Mouse (Mus musculus) layer of hippocampus, postnatal 25 days (tissue): Measurements from ENCODE around the gene Dnah6. TPM values are rescaled to one million over a fixed set of nuclear protein-coding genes. Genes with fewer than 3 reads are reported as not detected.

ENCODE experiments used
- DNase-seq, 2 experiments: peaks; one replicate each; pipeline ENCODE4 v3.0.0; 2022; ENCODE audit warnings: mixed read lengths in 2 of 2, low spot score in 1 of 2; ENCODE audit errors: extremely low spot score in 1 of 2
- total RNA-seq, 2 experiments: library from RNA; stranded (reverse); gene quantifications; 2 replicates each; pipeline ENCODE4 v1.2.3; 2021

Dnah6 gene
- total RNA-seq, 2 experiments from 2014 or later: 0.54 to 0.94 TPM

DNA sequence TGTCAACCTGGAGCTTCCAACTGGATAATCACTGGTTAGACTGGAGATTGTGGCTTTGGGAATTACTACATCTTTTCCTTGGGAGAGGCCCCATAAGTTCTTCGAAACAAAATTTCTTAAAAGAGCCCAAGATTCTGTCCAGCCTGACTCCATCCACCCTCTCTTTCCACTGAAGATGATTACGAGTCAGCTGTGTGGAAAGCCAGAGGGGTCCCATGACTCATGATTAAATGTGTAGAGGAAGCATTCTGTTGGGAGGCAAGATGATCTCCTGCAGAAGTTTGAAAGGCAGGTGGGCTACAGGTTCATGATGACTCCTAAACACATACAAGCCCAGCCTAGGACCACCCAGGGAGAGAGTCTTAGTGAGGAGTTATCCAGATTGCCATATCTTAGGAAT, 66.0 kb downstream of the Dnah6 start:
- no peak for DNase-seq

DNA sequence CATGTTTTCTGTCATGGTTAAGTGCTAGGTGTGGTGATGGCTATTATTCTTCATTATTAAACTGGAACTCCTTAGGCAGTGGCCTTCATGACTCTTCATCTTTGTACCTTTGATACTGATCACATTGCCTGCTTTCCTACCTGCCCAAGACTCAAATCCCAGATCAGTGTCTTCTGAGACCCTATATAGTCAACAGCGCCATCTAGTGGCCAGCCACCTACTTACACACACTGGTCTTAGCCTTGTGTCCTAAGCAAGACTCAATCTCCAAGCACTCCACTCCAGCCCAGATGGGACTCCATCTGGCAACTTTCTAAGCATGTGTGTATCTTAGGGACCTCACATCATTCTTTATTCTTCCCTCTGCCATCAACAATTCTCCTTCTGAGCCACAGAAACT, 67.8 kb downstream of the Dnah6 start:
- peak; percentile 75 to 97 for DNase-seq

DNA sequence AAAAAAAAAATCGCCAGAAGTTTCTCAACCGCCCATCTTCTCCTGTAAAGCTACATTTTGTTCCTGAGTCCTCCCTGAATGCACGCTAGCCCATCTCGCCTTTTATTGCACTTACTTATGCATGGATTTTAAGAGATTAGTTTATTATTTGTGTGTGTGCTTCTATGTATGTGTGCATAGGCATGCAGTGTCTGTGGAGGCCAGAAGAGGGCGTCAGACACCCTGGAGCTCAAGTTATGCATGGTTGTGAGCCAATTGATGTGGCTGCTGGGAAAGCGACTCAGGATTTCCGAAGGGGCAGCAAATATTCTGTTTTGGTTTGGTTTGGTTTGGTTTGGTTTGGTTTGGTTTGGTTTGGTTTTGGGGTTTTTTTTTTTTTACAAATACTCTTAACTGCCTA, 78.0 kb downstream of the Dnah6 start:
- no peak for DNase-seq

DNA sequence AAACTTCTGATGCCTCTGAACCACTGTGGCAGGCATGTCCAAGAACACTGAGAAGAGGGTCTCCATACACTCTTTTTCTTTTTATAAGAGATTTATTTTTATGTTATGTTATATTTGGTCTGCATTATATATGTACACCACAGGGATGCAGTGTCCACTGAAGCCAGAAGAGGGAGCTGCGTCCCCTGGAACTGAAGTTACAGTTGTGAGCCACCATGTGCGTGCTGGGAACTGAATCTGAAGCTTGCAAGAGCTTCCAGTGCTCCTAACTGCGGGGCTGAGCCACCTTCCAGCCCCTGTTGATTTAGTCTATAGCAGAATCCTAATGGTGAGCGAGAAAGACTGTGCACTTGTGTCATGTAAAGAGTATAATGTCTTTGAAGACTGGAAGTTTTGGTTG, 78.7 kb downstream of the Dnah6 start:
- DNase-seq: no peak

DNA sequence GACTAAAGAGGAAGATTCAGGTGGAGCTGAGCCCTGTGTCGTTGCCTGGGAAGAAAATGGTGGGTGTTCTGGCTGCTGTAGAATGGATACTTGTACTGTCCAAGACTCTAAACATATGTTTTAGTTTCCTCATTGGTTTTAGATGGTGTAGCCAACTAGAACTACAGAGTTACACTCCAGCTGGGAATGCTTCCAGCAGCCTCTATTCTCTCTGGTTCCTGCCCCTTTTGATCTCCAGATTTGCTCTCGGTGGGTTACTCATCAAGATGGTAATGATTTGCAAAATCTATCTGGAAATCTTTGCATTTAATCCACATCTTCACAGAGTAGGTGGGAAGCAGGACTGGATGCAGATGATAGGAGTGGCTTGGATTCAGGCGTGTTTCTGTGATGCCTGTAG, 80.6 kb downstream of the Dnah6 start:
- no peak for DNase-seq

DNA sequence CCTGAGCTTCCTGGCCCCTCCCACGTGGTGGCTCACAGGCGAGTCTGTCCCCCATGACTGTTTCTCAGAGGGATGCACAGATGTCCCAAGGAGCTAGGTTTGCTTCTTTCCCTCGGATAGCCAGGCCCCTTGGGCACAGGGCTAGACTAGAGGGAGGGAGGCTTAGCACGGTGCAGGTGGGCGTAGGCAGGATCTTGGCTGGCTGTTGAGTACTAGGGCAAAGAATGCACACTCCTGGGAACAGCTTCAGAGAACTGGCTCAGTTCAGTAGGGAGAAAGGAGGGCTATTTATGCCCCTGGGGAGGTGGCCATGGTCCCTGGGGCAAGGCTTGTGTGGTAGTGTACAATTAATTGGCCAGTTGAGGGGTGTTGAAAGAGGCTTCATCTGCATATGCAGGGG, 88.7 kb downstream of the Dnah6 start:
- DNase-seq: no peak

DNA sequence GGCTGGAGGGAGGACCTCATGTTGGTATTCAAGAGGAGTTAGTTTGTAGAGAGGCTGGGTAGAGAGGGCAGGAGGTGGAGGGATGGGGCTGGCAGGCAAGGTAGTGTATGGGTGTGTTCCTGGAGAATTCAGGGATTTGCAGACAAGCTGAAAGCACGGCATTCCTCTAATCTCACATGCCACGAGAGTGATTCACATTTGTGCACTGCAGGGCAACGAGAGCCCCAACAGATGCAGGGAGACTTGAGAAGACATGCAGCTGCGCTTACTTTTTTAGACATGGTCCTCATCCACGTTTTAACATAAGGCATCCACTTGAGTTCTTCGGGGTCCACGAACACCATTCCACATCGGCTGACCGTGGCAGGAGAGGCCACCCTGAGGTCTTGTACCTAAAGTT, 93.9 kb downstream of the Dnah6 start:
- DNase-seq: no peak

DNA sequence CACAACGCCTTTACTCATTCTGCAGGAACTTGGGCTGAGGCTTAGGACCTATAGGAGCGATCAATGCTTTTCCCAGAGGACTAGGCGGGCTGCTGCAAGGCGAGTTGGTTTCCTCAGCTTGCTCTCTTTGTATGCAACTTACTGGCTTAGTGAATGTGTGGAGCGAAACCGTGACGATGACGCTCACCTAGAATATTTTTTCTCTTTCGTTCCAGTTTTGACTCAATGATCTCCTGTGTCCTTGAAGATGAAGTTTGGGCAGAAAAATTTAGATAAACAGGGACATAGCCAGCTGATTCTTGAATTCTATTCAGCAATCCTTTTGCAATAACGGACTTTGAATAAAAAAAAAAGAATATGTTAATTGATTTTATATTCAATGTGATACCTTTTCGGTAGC, 101.1 kb downstream of the Dnah6 start:
- DNase-seq: no peak

DNA sequence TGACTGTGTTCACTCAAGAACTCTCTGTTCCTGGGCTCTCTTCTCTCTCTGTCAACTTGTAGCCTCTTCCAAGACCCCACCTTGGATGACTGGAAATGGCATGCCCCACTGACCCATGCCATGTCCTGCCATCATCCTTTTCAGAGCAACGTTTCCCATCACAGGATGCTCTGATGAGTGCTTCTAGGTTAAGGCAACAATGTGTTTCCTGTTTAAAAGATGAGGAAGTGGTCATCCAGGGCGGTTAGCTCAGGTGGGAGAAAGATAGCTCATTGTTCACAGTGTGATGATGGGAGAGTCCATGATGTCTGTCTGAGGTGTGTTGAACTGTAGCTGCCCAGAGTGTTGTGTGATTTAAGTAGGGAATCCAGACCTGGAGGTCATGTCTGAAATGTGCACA, 107.6 kb downstream of the Dnah6 start:
- DNase-seq: no peak

DNA sequence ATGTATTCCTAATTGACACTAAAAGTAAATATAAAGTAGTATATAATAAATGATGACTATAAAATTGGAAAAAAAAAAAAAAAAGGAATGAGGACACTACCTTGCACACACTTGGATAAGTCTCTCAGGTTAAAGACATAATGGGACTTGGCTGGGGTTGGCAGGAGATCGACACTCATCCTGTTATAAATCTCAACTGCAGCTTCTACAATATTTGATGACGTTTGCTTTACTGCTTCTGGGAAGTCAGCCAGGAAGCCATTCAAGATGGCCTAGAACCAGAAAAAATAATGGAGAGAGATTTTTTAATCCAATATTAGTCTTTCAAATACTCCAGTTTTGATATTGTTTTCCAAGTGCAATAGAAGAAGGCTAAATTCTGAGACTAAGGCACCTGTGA, 108.1 kb downstream of the Dnah6 start:
- no peak for DNase-seq

DNA sequence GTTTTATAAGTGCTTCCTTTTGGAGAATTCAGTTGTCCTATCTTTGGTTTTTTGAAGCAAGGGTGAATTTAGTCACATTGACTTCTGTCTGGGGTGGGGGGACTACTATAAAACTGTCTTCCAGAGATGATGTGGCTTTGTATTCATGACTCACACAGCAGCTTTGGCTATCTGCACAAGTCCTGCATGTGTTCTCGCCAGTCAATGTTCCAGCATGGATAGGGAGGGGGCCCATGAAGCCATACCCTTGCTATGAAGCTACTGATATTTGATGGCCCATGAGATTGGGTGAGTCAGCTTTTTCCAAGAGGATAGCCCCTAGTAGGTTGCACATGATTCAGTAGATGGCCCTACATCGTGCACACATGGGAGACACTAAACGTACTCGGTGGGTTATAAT, 128.3 kb downstream of the Dnah6 start:
- DNase-seq: no peak

DNA sequence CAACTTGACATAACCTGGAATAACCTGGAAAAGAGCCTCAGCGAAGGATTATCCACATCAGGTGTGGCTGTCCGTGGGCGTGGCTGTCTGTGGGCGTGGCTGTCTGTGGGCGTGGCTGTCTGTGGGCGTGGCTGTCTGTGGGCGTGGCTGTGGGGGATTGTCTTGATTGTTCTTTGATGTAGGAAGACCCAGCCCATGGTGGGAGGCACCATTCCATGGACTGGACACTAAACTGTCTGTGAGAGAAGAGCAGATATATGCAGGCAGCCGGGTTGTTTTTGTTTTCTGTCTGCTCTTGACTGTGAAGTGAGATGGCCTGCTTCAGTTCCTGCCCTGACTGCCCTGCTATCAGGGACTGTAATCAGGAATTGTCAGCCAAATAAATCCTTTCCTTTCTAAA, 130.6 kb downstream of the Dnah6 start:
- no peak for DNase-seq

DNA sequence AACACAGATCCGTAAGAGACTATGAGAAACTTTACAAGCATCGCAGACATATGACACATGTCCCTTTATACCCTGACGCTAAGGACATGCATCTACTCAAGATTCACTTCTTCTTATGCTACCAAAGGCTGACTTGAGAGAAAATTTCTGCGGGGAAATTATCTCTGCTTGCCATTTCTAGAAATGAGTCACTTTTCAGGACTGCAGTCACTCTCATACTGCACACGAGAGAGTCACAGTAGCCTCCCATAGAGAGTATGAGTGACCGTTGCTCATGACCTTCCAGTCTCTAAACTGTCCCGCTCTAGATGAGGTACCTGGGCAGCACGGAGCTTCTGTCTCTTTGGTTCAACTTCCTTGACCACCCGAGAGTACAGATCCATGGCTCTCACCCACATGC, 138.9 kb downstream of the Dnah6 start:
- no peak for DNase-seq

DNA sequence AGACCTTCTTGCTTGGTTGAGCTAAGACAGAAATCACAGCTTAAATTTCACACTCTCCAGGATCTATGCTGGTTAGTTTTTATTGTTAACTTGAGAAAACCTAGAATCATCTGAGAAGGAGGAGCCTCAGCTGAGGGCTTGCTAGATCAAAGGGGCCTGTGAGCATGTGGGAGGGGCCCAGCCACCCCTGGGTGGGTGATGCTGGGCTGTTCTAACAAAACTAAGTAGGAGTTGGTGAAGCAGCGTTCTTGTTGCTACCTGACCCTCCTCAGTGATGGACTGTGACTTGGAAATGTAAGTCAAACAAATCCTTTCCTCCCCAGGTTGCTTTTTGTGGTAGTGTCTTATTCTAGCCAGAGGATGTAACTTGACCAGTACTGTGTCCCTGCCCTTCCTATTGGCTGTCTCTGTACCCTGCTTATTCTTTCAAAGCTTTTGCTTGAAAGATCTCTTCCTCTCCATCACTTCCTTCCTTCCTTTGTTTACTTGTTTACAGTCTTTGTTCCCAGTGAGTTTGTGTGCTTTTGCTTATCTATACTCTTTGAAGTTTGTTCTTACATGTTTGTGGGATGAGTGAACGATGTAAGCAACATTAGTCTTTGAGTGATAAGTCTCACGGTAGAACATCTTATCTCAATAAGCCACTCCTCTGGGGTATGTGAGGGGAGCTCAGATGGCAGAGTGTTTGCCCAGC, 149.2 kb downstream of the Dnah6 start:
- DNase-seq: no peak

DNA sequence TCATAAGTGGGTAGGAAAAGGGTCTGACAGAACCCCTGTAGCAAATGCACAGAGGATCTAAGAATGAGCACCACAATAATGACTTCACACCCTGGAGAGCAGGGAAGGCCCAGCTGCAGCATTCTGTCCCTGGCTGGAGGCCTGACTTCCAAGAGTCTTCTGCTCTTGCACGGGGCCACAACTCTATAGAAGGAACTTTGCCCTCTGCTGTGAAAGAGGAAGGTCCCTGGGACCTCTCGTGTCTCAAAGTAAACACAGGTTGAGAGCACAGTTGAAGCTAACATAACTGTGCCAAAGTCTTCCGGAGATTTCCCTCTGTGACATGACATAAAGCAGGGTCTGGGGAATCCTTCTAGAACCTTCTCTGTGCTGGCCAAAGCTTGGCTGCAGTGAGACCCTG, 150.2 kb downstream of the Dnah6 start:
- DNase-seq: no peak

DNA sequence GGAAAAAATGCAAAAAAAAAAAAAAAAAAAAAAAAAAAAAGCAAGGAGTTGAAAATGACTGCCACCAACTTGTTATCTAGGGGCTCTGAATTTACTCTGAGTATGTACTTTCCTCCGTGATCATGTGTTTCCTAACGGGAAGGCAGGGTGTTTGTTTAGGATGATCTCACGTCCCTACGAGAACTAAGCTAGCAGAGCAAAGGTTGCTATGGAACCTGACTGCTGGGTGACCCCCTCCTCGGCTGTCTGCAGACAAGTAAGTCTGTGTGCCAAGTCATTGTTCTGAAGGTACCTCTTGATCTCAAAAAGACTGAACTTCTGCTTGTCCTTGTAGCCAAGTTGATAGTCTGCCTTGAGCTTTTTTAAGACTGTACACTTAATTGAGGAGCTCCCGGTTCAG, 150.8 kb downstream of the Dnah6 start:
- DNase-seq: no peak

DNA sequence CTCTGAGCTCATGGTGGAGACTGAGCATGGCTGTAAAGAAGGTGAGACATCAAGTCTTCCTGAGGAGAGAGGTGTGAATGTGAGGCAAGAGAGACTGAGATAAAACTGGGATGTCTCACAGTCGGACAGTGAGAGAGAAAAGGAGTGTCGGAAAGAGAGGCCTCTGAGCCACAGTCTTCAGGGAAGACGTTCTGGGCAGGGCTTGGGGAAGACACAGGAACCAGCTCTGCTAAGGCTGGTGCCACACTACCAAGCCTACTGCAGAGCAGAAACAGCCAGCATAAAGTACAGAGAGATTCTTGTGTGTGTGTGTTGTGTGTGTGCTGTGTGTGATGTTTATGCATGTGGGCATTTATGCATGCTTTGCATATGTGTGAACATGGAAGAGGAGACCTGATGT, 156.9 kb downstream of the Dnah6 start:
- no peak for DNase-seq

DNA sequence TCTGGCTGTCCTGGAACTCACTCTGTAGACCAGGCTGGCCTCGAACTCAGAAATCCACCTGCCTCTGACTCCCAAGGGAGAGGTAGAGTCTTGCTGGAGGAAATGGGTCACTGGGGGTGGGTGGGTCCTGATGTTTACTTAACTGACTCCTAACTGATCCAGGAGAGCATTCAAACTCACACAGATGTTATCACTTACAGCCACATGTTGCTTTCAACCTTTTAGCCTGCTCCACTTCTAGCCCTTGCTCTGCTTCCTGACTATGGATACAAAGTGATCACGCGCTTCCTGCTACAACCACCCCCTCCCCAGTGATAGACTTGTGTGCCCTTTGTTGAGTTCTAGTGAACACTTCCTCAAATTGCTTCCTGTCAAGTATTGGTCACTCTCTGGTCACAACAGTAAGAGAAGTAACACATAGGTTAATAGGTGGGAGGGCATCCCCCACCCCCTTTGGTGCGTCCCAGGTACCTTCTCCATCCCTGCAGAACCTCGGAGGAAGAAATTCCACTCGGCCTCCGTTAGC, 161.8 kb downstream of the Dnah6 start:
- DNase-seq: no peak

DNA sequence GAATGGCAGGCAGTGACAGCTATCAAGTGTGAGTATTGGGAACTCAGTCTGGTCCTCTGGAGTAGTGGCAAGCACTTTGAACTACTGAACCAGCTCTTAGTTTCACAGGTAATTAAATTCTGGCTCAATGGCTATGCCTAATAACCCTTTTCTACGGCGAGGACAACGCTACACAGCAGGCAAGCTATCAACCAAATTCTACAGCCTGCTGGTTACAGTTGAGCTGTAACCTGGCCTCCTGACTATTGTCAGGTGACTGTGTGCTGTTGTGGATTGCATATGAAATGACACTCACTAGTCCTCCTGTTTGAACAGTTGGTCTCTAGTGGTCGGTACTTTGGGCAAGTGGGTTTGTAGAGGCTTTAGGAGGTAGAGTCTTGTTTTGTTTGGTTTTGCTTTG, 162.3 kb downstream of the Dnah6 start:
- DNase-seq: no peak

DNA sequence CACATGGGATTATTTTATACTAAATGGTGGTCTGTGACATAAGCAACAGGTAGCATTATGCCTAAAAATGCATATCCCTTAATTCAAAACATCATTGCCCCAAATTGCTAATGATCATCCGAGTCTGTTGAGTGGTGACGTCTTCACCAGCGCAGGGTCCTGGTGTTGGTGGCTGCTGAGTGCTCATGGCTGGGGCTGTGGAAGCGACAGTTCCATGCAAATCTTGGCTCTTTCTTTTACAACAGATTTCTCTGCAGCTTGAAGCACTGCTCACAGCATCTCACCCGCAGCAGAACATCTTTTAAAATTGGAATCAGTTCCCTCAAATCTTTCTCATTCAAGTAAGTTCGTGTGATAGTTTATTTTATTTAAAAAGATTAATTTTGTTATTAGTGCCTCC, 166.1 kb downstream of the Dnah6 start:
- no peak for DNase-seq

DNA sequence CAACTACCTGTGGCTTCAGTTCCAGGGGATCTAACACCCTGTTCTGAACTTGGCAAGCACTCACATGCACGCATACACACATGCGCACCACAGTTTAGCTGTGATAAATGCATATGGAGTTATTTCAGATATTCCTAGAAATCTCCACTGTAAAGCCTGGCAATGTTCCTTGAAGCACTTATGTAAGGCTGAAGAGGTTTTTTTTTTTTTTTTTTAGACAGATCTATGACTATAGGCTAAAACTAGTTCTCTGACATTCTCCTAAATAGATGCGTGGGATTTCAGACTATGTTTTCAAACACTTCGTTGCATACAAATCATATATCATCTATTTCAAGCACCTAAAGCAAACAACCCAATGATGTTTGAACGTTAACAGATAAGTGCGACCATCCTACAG, 166.6 kb downstream of the Dnah6 start:
- no peak for DNase-seq

DNA sequence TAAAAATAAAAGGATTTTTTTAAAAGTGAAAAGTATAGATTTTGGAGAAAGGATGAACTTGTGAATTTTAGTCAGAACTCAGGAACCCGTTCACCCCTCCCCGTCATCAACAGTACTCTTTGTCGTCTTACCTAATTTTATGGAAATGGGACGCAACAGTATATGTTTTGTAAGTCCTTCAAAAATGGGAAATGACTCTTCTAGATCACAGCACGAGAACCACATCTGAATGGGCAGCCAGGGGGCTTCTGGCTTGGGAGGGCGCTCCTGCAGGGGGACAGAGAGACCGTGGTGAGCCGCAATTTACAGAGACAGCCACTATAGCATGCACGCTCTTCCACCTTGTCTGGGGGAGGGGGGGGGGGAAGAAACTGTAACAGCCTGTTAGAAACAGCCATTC, 167.9 kb downstream of the Dnah6 start:
- DNase-seq: no peak

DNA sequence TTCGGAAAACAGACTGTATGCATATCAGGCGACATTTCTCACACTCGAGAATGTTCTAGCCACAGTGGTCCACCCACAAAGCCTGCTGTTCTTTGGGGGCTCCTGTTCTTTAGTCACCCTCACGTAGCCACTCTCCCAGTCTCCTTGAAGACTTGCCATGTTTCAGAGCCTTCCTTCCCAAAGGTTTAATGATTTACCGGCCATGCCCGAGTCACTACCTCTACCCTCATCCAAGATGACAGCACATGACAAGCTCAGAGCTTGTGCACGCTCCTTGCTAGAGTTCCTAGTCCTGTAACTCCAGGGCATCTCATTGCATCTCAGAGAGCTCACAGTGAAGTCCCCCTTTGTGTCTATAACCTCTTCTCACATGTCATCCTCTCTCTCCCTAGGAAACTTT, 174.2 kb downstream of the Dnah6 start:
- no peak for DNase-seq
